Mouse (Mus musculus) liver, embryonic 12.5 days (tissue): ENCODE data around the gene Sema6d. TPM values are rescaled to one million over a fixed set of nuclear protein-coding genes. Genes with fewer than 3 reads are reported as not detected.

Experiments
- ATAC-seq: fragments of 200-750 bp; cut with Nextera tagmentation; 2 replicates; pipeline ENCODE4 v1.8.0; 2017; ENCODE audit warnings: moderate number of reproducible peaks, mild to moderate bottlenecking, moderate library complexity
- H3K27ac ChIP-seq: fragments of 300-500 bp; sonication (generic); 2 replicates; pipeline ENCODE4 v1.5.1; 2016; ENCODE audit warnings: mild to moderate bottlenecking
- H3K27me3 ChIP-seq: fragments of 300-500 bp; sonication (generic); replicated peaks from 2 replicates; pipeline ENCODE4 v1.6.1; 2016; ENCODE audit warnings: mild to moderate bottlenecking, moderate library complexity
- H3K36me3 ChIP-seq: fragments of 300-500 bp; sonication (generic); 2 replicates; pipeline ENCODE4 v1.6.1; 2016; ENCODE audit warnings: mild to moderate bottlenecking, moderate library complexity
- H3K4me1 ChIP-seq: fragments of 300-500 bp; sonication (generic); 2 replicates; pipeline ENCODE4 v1.6.1; 2016
- H3K4me2 ChIP-seq: fragments of 300-500 bp; sonication (generic); 2 replicates; pipeline ENCODE4 v1.6.1; 2016; ENCODE audit warnings: mild to moderate bottlenecking, moderate library complexity
- H3K4me3 ChIP-seq: fragments of 300-500 bp; sonication (generic); 2 replicates; pipeline ENCODE4 v1.5.1; 2016; ENCODE audit warnings: mild to moderate bottlenecking, moderate library complexity
- H3K9ac ChIP-seq: fragments of 300-500 bp; sonication (generic); 2 replicates; pipeline ENCODE4 v1.6.1; 2016; ENCODE audit warnings: mild to moderate bottlenecking, moderate library complexity
- H3K9me3 ChIP-seq: fragments of 300-500 bp; sonication (generic); replicated peaks from 2 replicates; pipeline ENCODE4 v1.6.1; 2016; ENCODE audit warnings: mild to moderate bottlenecking, moderate library complexity
- WGBS: fragments of 180-500 bp; shearing (Covaris S2); methylation state at CpG from one replicate; pipeline ENCODE4 v1.1.7; 2016; ENCODE audit not compliant: insufficient replicate concordance; 5-methylcytosine and 5-hydroxymethylcytosine counted together
- polyA plus RNA-seq: library from polyadenylated mRNA; unstranded; fragments of >200 nt; fragmentation: Nextera tagmentation; extraction: Ambion mirVana; gene quantifications from 2 replicates; pipeline ENCODE4 v1.2.1, GENCODE M21; 2016

Sema6d gene
- polyA plus RNA-seq, 1 experiment from 2014 or later = 5.9 TPM

DNA sequence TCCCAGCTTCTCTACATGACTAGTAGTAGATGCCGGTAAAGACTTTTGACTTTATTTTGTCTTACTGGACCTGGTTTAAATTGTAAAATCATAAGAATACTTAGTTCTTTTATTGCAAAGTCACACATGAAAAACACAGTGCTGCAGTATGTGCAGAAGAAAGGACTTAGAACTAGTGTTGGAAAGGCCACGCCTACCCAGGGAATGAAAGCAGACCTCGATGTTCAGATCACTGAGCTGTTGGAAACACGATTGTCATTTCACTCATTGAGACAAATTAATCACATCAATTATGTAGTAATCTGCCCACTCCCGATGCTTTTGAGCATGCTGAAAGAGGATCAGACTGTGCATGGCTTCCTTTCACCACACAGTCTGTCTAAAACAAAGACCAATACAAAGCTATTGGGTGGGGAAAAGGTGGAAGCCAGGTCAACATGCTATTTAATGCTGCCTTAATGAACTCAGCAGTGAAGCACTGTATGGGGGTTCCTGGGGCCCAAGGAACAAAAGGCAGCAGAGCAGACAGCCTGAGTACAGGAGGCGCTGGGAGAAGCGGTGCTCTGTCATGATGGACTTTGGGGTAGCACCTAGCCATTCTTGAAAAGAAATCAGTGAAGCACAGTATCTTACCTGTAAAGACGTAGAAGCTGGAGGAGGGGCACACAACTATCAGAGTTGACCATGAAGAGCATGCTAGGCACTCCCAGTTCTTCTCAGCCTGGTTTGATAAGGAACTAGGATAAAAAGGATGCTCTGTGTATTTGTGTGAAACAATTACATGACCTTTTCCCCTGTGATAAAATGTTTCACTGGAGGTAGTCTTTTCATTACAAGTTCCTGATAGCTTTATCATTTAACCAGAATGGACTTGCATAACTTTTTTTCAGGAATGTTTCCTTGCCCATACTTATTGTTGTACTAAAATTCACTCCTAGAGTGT, 375.5 kb downstream of the Sema6d start:
- 75% methylated on average over 8 of the region's 8 CpGs for WGBS
- Histone ChIP-seq H3K4me1 (no peaks in the 10 kb centered on the region), H3K36me3 (no peaks in the 10 kb centered on the region)

GRCm38 (mm10) chr2:124467429-124467828, 377.7 kb downstream of the Sema6d start:
- Histone ChIP-seq H3K9ac (no peak overlapping the region), H3K4me1 (no peaks in the 10 kb centered on the region), H3K4me2 (no peak overlapping the region), H3K9me3 (no peaks in the 10 kb centered on the region), H3K27ac (no peak overlapping the region), H3K27me3 (no peaks in the 10 kb centered on the region), H3K36me3 (no peaks in the 10 kb centered on the region), H3K4me3 (no peak overlapping the region)
- WGBS = 59% methylated on average over 1 of the region's 1 CpGs
- ATAC-seq = no peak

More for the DNA sequence above, 375.5 kb downstream of the Sema6d start:
- H3K9ac ChIP-seq = no peak overlapping the region
- no peak overlapping the region for H3K27ac ChIP-seq
- H3K4me3 ChIP-seq = no peak overlapping the region
- no peak overlapping the region for H3K4me2 ChIP-seq
- ATAC-seq = no peak
- no peaks in the 10 kb centered on the region for H3K9me3 ChIP-seq
- H3K27me3 ChIP-seq = no peaks in the 10 kb centered on the region

DNA sequence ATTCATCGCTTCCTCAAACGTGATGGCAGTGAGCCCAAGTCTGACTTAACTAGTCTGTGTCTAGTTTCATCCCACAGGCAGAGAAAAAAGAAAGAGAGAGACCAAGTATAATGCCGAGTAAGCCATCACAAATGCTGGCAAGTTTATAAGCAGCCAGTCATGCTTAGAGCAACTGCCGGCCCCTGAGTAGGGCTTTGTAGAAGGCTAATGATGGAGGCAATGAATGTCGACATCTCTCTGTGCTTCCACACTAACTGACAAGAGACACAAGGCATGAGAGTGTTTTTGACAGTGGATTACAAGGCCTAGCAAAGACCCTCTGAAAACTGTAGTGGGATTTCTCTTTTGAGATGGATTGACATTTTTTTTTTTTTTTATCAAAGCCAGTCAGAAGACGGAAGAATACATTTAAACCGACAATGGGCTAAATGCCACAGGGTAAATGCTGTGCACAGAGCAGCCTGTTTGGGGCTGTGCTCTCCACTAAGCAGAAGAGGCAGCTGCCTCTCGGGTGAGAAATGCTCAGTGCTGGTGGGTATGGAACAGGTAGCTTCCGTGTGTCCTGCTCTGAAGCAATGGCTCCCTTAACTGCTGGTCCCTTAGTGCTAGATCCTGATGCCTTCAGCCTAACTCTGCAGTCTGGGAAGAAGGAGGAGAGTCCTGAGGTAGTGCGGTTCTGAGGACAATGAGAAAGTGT, 380.7 kb downstream of the Sema6d start:
- H3K36me3 ChIP-seq = no peaks in the 10 kb centered on the region
- 56% methylated on average over 10 of the region's 10 CpGs for WGBS
- no peak overlapping the region for H3K4me3 ChIP-seq
- no peaks in the 10 kb centered on the region for H3K4me1 ChIP-seq
- H3K27me3 ChIP-seq = no peaks in the 10 kb centered on the region
- ATAC-seq = no peak
- no peak overlapping the region for H3K27ac ChIP-seq
- H3K9ac ChIP-seq = no peak overlapping the region
- no peak overlapping the region for H3K4me2 ChIP-seq
- H3K9me3 ChIP-seq = no peaks in the 10 kb centered on the region

GRCm38 (mm10) chr2:124472674-124473507, 383.1 kb downstream of the Sema6d start:
- no peaks in the 10 kb centered on the region for H3K4me1 ChIP-seq
- ATAC-seq = no peak
- 72% methylated on average over 6 of the region's 6 CpGs for WGBS
- no peak overlapping the region for H3K4me3 ChIP-seq
- H3K27ac ChIP-seq = no peak overlapping the region
- no peaks in the 10 kb centered on the region for H3K36me3 ChIP-seq
- H3K4me2 ChIP-seq = no peak overlapping the region
- no peak overlapping the region for H3K9ac ChIP-seq
- no peaks in the 10 kb centered on the region for H3K9me3 ChIP-seq
- no peaks in the 10 kb centered on the region for H3K27me3 ChIP-seq

- Histone ChIP-seq H3K4me2 (no peak overlapping the region), H3K4me3 (no peak overlapping the region), H3K27ac (no peak overlapping the region), H3K9ac (no peak overlapping the region), H3K36me3 (no peaks in the 10 kb centered on the region), H3K4me1 (no peaks in the 10 kb centered on the region), H3K27me3 (no peaks in the 10 kb centered on the region), H3K9me3 (no peaks in the 10 kb centered on the region)
- ATAC-seq = no peak
Measured at GRCm38 (mm10) chr2:124477904-124478303, 388.1 kb downstream of the Sema6d start.

GRCm38 (mm10) chr2:124478526-124478925, 388.8 kb downstream of the Sema6d start:
- H3K27me3 ChIP-seq = no peaks in the 10 kb centered on the region
- H3K9ac ChIP-seq = no peak overlapping the region
- no peaks in the 10 kb centered on the region for H3K36me3 ChIP-seq
- no peak overlapping the region for H3K27ac ChIP-seq
- 69% methylated on average over 4 of the region's 4 CpGs for WGBS
- H3K4me1 ChIP-seq = no peaks in the 10 kb centered on the region
- ATAC-seq = no peak
- H3K4me2 ChIP-seq = no peak overlapping the region
- no peaks in the 10 kb centered on the region for H3K9me3 ChIP-seq
- H3K4me3 ChIP-seq = no peak overlapping the region

- ATAC-seq = no peak
- no peak overlapping the region for H3K4me2 ChIP-seq
- no peak overlapping the region for H3K27ac ChIP-seq
- H3K9ac ChIP-seq = no peak overlapping the region
- no peak overlapping the region for H3K4me3 ChIP-seq
- no peaks in the 10 kb centered on the region for H3K9me3 ChIP-seq
- H3K36me3 ChIP-seq = no peaks in the 10 kb centered on the region
- H3K27me3 ChIP-seq = no peaks in the 10 kb centered on the region
- 75% methylated on average over 1 of the region's 1 CpGs for WGBS
- no peaks in the 10 kb centered on the region for H3K4me1 ChIP-seq
Measured at GRCm38 (mm10) chr2:124485761-124486160, 396.0 kb downstream of the Sema6d start.

DNA sequence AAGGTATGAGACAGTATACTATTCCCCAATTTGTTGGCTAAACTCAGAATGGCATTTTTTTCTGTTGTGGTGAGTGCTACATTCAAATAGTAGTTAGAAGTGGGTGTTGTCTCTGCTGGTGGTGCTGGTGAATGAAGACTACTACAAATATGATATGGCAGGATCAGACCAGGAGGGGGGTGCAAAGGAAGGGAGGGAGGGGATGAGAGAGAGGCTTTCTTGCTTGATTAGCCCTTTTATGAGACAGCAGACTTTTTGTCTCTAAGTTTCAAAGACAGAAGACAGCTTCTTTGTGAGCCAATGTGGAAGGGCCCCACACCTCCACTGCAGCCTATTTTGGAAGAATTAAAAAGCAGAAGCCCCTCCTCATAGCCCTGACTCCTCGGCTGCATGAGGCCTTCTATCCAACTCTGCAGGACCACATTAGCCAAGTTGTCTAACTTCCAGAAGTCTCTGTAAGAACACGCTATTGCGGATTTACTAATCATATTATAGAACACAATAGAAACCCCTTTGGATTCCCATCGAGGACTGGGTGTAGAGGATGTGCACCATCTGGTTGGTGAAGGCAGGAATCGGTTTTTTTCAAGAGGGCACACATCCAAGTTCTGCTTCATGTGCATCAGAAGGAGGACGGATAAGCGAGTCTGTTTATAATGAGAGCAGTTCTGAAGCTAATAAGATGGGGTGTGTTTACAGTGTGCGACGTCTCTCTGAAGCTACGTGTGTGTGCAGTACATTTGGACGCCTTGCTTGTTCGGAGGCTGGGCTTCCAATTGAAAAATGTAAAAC, 400.4 kb downstream of the Sema6d start:
- Histone ChIP-seq H3K9me3 (no peaks in the 10 kb centered on the region), H3K27ac (no peak overlapping the region), H3K27me3 (no peaks in the 10 kb centered on the region), H3K4me1 (no peaks in the 10 kb centered on the region), H3K4me3 (no peak overlapping the region), H3K36me3 (no peaks in the 10 kb centered on the region), H3K9ac (no peak overlapping the region), H3K4me2 (no peak overlapping the region)
- ATAC-seq = no peak
- WGBS = 74% methylated on average over 12 of the region's 12 CpGs

GRCm38 (mm10) chr2:124495751-124496150, 406.0 kb downstream of the Sema6d start:
- Histone ChIP-seq H3K27ac (no peak overlapping the region), H3K36me3 (no peaks in the 10 kb centered on the region), H3K4me2 (no peak overlapping the region), H3K4me3 (no peak overlapping the region), H3K27me3 (no peaks in the 10 kb centered on the region), H3K9me3 (no peaks in the 10 kb centered on the region), H3K9ac (no peak overlapping the region), H3K4me1 (no peaks in the 10 kb centered on the region)
- WGBS = 54% methylated on average over 1 of the region's 1 CpGs
- ATAC-seq = no peak

GRCm38 (mm10) chr2:124499670-124500069, 409.9 kb downstream of the Sema6d start:
- no peak for ATAC-seq
- Histone ChIP-seq H3K9ac (no peak overlapping the region), H3K27me3 (no peaks in the 10 kb centered on the region), H3K4me3 (no peak overlapping the region), H3K36me3 (no peaks in the 10 kb centered on the region), H3K4me2 (no peak overlapping the region), H3K4me1 (no peaks in the 10 kb centered on the region), H3K27ac (no peak overlapping the region), H3K9me3 (no peaks in the 10 kb centered on the region)
- 33% methylated on average over 1 of the region's 1 CpGs for WGBS

DNA sequence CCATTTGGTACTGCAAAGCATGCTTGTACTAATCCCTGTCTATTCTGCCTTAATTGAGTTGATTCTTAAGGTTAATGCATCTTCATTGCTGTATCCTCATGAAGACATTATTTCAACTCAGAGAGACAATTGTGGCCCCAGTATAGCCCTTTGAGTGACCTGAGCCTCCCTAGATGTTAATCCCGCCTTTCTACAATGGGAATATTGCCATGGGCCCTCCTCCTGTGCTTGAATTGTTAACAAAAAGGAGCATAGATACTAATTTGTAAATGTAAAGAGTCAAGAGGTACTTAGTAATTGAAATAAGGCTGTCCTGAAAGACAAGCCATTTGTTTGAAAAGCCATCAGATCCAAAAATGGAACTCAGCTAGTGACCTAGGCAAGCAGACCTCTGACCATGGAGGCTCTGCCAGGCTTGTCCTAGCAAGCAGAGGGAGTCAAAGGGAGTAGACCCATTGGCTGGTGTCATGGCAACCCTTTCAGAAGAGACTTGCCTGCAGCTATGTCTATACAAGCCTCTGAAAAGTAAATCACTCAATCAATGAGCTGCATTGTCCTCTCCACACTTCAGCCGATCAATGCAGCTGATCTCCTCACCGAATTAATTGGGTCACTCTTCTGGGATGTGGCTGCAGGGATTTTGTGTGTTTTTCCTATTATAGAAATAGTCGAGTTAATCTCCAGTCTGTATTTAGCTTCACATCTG, 416.2 kb downstream of the Sema6d start:
- Histone ChIP-seq H3K27me3 (no peaks in the 10 kb centered on the region), H3K9ac (no peak overlapping the region), H3K4me2 (no peak overlapping the region), H3K4me1 (no peaks in the 10 kb centered on the region), H3K27ac (no peak overlapping the region), H3K36me3 (no peaks in the 10 kb centered on the region), H3K9me3 (no peaks in the 10 kb centered on the region), H3K4me3 (no peak overlapping the region)
- ATAC-seq = no peak
- 48% methylated on average over 4 of the region's 4 CpGs for WGBS
